Mouse (Mus musculus): ENCODE results near the gene Adgrl1. TPM values are rescaled to one million over a fixed set of nuclear protein-coding genes. Genes with fewer than 3 reads are reported as not detected.
"Not testable (repeated sequence)": the region's sequence is repeated elsewhere in the genome, so short reads cannot be mapped to it uniquely, and the experiment has no call there.

The Adgrl1 gene
- polyA plus RNA-seq, 1 experiment from 2014 or later = 24.9 TPM

- Histone ChIP-seq H3K4me2 (ENCODE audit: low read length) (no peak overlapping the region), H3K27me3 (replicated peaks; ENCODE audit: control insufficient read depth, insufficient read depth, low read length) (no peaks in the 10 kb centered on the region), H3K27ac (ENCODE audit: low read depth) (no peak overlapping the region), H3K9ac (ENCODE audit: low read length) (no peak overlapping the region), H3K4me1 (replicated peaks; ENCODE audit: control insufficient read depth, insufficient read depth, low read length) (peaks cover 13% of the 10 kb centered on the region), H3K4me3 (ENCODE audit: low read depth, low read length) (no peak overlapping the region), H3K9me3 (ENCODE audit: control insufficient read depth, low read length) (no peaks in the 10 kb centered on the region), H3K36me3 (ENCODE audit: control insufficient read depth, insufficient read depth, low read length) (peaks cover 78% of the 10 kb centered on the region)
- DNase-seq (ENCODE audit: low spot score) = no peak
- WGBS = 95% methylated on average over 7 of the region's 7 CpGs
- ATAC-seq (replicated peaks; ENCODE audit: low FRiP score, low TSS enrichment, low read depth) = no peak
Observed at GRCm38 (mm10) chr8:83981533-83981932, 81.6 kb downstream of the Adgrl1 start.

DNA sequence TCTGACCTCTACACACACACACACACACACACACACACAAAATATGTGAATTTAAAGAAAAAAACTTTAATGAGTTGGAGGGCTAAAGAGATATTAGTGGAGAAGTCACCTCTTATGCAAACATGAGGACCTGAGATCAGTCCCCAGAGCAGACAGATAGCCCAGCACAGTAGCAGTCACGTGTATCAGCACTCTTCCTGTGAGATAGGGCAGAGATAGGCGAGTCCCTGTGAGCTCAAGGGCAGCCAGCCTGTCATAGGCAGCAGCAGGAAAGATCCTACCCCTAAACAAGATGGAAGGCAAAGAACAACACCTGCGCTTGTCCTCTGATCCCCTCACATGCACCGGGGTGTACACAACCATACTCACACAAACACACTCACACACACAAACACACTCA lies 82.5 kb downstream of the Adgrl1 start:
- H3K4me2 ChIP-seq (ENCODE audit: low read length) = no peak overlapping the region
- no peak overlapping the region for H3K27ac ChIP-seq (ENCODE audit: low read depth)
- DNase-seq (ENCODE audit: low spot score) (no peak), ATAC-seq (replicated peaks; ENCODE audit: low FRiP score, low TSS enrichment, low read depth) (no peak)
- H3K36me3 ChIP-seq (ENCODE audit: control insufficient read depth, insufficient read depth, low read length) = peaks cover 87% of the 10 kb centered on the region
- no peaks in the 10 kb centered on the region for H3K9me3 ChIP-seq (ENCODE audit: control insufficient read depth, low read length)
- 80% methylated on average over 4 of the region's 4 CpGs for WGBS
- H3K4me1 ChIP-seq (replicated peaks; ENCODE audit: control insufficient read depth, insufficient read depth, low read length) = peaks cover 5% of the 10 kb centered on the region
- no peaks in the 10 kb centered on the region for H3K27me3 ChIP-seq (replicated peaks; ENCODE audit: control insufficient read depth, insufficient read depth, low read length)
- H3K4me3 ChIP-seq (ENCODE audit: low read depth, low read length) = no peak overlapping the region
- no peak overlapping the region for H3K9ac ChIP-seq (ENCODE audit: low read length)

DNA sequence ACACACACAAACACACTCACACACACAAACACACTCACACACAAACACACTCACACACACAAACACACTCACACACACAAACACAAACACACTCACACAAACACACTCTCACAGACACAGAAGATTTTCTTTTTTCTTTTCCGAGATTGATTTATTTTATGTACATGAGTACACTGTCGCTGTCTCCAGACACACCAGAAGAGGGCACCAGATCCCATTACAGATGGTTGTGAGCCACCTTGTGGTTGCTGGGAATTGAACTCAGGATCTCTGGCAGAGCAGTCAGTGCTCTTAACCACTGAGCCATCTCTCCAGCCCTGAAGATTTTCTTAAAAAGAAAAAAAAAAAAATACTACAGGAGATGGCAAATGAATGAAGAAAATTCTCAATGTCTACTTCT lies 83.3 kb downstream of the Adgrl1 start:
- not testable (repeated sequence) for H3K9me3 ChIP-seq (ENCODE audit: control insufficient read depth, low read length); H3K9ac ChIP-seq (ENCODE audit: low read length); H3K27ac ChIP-seq (ENCODE audit: low read depth); H3K4me2 ChIP-seq (ENCODE audit: low read length); H3K4me1 ChIP-seq (replicated peaks; ENCODE audit: control insufficient read depth, insufficient read depth, low read length); DNase-seq (ENCODE audit: low spot score); H3K27me3 ChIP-seq (replicated peaks; ENCODE audit: control insufficient read depth, insufficient read depth, low read length); ATAC-seq (replicated peaks; ENCODE audit: low FRiP score, low TSS enrichment, low read depth); H3K4me3 ChIP-seq (ENCODE audit: low read depth, low read length)
- peaks cover 91% of the 10 kb centered on the region for H3K36me3 ChIP-seq (ENCODE audit: control insufficient read depth, insufficient read depth, low read length)
- 96% methylated on average over 2 of the region's 2 CpGs for WGBS

DNA sequence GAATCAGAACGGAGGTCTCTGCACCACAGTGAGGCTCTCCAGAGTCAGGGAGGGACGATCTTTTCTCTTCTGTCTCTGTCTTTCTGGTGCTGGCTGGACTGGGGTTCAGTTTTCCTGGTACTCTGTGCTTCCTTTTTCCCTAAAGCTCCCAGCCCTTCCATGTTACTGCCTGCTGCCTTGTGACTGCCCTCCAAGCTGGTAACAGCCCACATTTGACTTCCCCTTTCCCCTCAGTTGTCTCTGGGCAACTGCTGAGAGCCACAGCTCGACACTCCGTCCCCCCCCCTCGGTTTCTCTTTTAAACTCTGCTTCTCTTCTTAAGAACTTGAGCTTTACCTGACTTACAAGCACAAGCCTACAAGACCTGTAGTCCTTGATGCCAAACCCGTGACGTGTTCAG lies 89.3 kb downstream of the Adgrl1 start:
- Histone ChIP-seq H3K27ac (ENCODE audit: low read depth) (no peak overlapping the region), H3K4me3 (ENCODE audit: low read depth, low read length) (no peak overlapping the region), H3K27me3 (replicated peaks; ENCODE audit: control insufficient read depth, insufficient read depth, low read length) (no peaks in the 10 kb centered on the region), H3K4me2 (ENCODE audit: low read length) (no peak overlapping the region), H3K4me1 (replicated peaks; ENCODE audit: control insufficient read depth, insufficient read depth, low read length) (no peaks in the 10 kb centered on the region), H3K9me3 (ENCODE audit: control insufficient read depth, low read length) (no peaks in the 10 kb centered on the region), H3K9ac (ENCODE audit: low read length) (no peak overlapping the region), H3K36me3 (ENCODE audit: control insufficient read depth, insufficient read depth, low read length) (peaks cover 92% of the 10 kb centered on the region)
- DNase-seq (ENCODE audit: low spot score) (no peak), ATAC-seq (replicated peaks; ENCODE audit: low FRiP score, low TSS enrichment, low read depth) (no peak)
- 86% methylated on average over 7 of the region's 7 CpGs for WGBS

DNA sequence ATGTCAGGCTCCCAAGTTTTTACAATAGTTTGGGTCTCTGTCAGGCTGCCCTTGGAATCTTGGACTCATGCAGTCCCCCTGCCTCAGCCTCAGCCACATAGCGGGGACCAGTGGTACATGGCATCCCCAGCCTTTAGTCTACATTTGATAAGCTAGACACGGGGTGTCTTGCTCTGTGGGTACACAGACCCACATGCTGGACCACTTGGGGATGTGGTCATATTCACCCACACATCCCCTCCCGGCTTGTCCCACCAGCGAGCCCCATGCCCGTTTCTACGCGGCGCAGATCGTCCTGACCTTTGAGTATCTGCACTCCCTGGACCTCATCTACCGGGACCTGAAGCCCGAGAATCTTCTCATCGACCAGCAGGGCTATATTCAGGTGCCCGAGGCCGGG lies 90.3 kb downstream of the Adgrl1 start:
- Histone ChIP-seq H3K27me3 (replicated peaks; ENCODE audit: control insufficient read depth, insufficient read depth, low read length) (no peaks in the 10 kb centered on the region), H3K36me3 (ENCODE audit: control insufficient read depth, insufficient read depth, low read length) (peaks cover 92% of the 10 kb centered on the region), H3K4me3 (ENCODE audit: low read depth, low read length) (no peak overlapping the region), H3K9me3 (ENCODE audit: control insufficient read depth, low read length) (no peaks in the 10 kb centered on the region), H3K27ac (ENCODE audit: low read depth) (no peak overlapping the region), H3K9ac (ENCODE audit: low read length) (no peak overlapping the region), H3K4me2 (ENCODE audit: low read length) (no peak overlapping the region), H3K4me1 (replicated peaks; ENCODE audit: control insufficient read depth, insufficient read depth, low read length) (no peaks in the 10 kb centered on the region)
- WGBS = 94% methylated on average over 14 of the region's 14 CpGs
- DNase-seq (ENCODE audit: low spot score) (no peak), ATAC-seq (replicated peaks; ENCODE audit: low FRiP score, low TSS enrichment, low read depth) (no peak)

Small RNA genes lying within 50 kb of the gene (microRNA-seq; reads per million reads assigned to microRNA genes)
- gene Gm44330 (not detected), gene Gm44450 (not detected)

Other genes starting within 250 kb of the Adgrl1 start
- 158 and 160 TPM in 2 replicates for gene Gipc1, start 247.4 kb upstream of the Adgrl1 start, polyA plus RNA-seq (2014; fragmentation: Nextera tagmentation; extraction: Ambion mirVana)
- 1.3 and 2.0 TPM in 2 replicates for gene Ptger1, start 233.4 kb upstream of the Adgrl1 start, polyA plus RNA-seq (2014; fragmentation: Nextera tagmentation; extraction: Ambion mirVana)
- 28.5 and 31.5 TPM in 2 replicates for gene Pkn1, start 200.9 kb upstream of the Adgrl1 start, polyA plus RNA-seq (2014; fragmentation: Nextera tagmentation; extraction: Ambion mirVana)
- 220 and 222 TPM in 2 replicates for gene Ddx39, start 184.9 kb upstream of the Adgrl1 start, polyA plus RNA-seq (2014; fragmentation: Nextera tagmentation; extraction: Ambion mirVana)
- 40.2 and 41.4 TPM in 2 replicates for gene Adgre5, start 158.8 kb upstream of the Adgrl1 start, polyA plus RNA-seq (2014; fragmentation: Nextera tagmentation; extraction: Ambion mirVana)
- 0.23 and 0.37 TPM in 2 replicates for gene Gm10644, start 55.1 kb downstream of the Adgrl1 start, polyA plus RNA-seq (2014; fragmentation: Nextera tagmentation; extraction: Ambion mirVana)
- 64.8 and 70.9 TPM in 2 replicates for gene Asf1b, start 55.4 kb downstream of the Adgrl1 start, polyA plus RNA-seq (2014; fragmentation: Nextera tagmentation; extraction: Ambion mirVana)
- gene Prkaca, start 72.9 kb downstream of the Adgrl1 start, polyA plus RNA-seq (2014; fragmentation: Nextera tagmentation; extraction: Ambion mirVana) = 97.9 and 105 TPM in 2 replicates
- gene Samd1, start 97.6 kb downstream of the Adgrl1 start, polyA plus RNA-seq (2014; fragmentation: Nextera tagmentation; extraction: Ambion mirVana) = 15.4 and 17.6 TPM in 2 replicates
- 0.39 and 0.66 TPM in 2 replicates for gene 1700067K01Rik, start 101.4 kb downstream of the Adgrl1 start, polyA plus RNA-seq (2014; fragmentation: Nextera tagmentation; extraction: Ambion mirVana)
- gene 2210011C24Rik, start 112.1 kb downstream of the Adgrl1 start, polyA plus RNA-seq (2014; fragmentation: Nextera tagmentation; extraction: Ambion mirVana) = 1.3 and 1.6 TPM in 2 replicates
- gene Palm3, start 121.4 kb downstream of the Adgrl1 start, polyA plus RNA-seq (2014; fragmentation: Nextera tagmentation; extraction: Ambion mirVana) = 5.8 and 7.0 TPM in 2 replicates
- gene Il27ra, start 142.5 kb downstream of the Adgrl1 start, polyA plus RNA-seq (2014; fragmentation: Nextera tagmentation; extraction: Ambion mirVana) = 0.69 and 1.2 TPM in 2 replicates
- gene Rln3, start 144.9 kb downstream of the Adgrl1 start, polyA plus RNA-seq (2014; fragmentation: Nextera tagmentation; extraction: Ambion mirVana) = 0.40 and 0.41 TPM in 2 replicates
- 1.5 and 1.9 TPM in 2 replicates for gene Gm10643, start 165.0 kb downstream of the Adgrl1 start, polyA plus RNA-seq (2014; fragmentation: Nextera tagmentation; extraction: Ambion mirVana)
- gene Rfx1, start 166.7 kb downstream of the Adgrl1 start, polyA plus RNA-seq (2014; fragmentation: Nextera tagmentation; extraction: Ambion mirVana) = 11.1 and 11.6 TPM in 2 replicates
- gene Dcaf15, start 204.7 kb downstream of the Adgrl1 start, polyA plus RNA-seq (2014; fragmentation: Nextera tagmentation; extraction: Ambion mirVana) = 10.8 and 11.7 TPM in 2 replicates
- 0.46 and 0.49 TPM in 2 replicates for gene Podnl1, start 225.9 kb downstream of the Adgrl1 start, polyA plus RNA-seq (2014; fragmentation: Nextera tagmentation; extraction: Ambion mirVana)
- 17.4 and 19.5 TPM in 2 replicates for gene Cc2d1a, start 247.8 kb downstream of the Adgrl1 start, polyA plus RNA-seq (2014; fragmentation: Nextera tagmentation; extraction: Ambion mirVana)
- 0.48 and 0.92 TPM in 2 replicates for gene 4930432K21Rik, start 247.9 kb downstream of the Adgrl1 start, polyA plus RNA-seq (2014; fragmentation: Nextera tagmentation; extraction: Ambion mirVana)